Mouse (Mus musculus): Measurements from ENCODE around the gene Rims1. TPM values are rescaled to one million over a fixed set of nuclear protein-coding genes. Genes with fewer than 3 reads are reported as not detected.

The Rims1 gene
- total RNA-seq, 1 experiment from 2014 or later = not detected

- ATAC-seq (replicated peaks; ENCODE audit: low read depth, poor library complexity, severe bottlenecking) = no peak
Measured at GRCm38 (mm10) chr1:22604329-22605044, 201.3 kb downstream of the Rims1 start.

GRCm38 (mm10) chr1:22596197-22596596 is 209.6 kb downstream of the Rims1 start:
- ATAC-seq (replicated peaks; ENCODE audit: low read depth, poor library complexity, severe bottlenecking) = no peak

GRCm38 (mm10) chr1:22594841-22595240 is 211.0 kb downstream of the Rims1 start:
- no peak for ATAC-seq (replicated peaks; ENCODE audit: low read depth, poor library complexity, severe bottlenecking)

- ATAC-seq (replicated peaks; ENCODE audit: low read depth, poor library complexity, severe bottlenecking) = no peak
Measured at GRCm38 (mm10) chr1:22587859-22588383, 217.9 kb downstream of the Rims1 start.

GRCm38 (mm10) chr1:22585560-22585959 is 220.2 kb downstream of the Rims1 start:
- no peak for ATAC-seq (replicated peaks; ENCODE audit: low read depth, poor library complexity, severe bottlenecking)

- ATAC-seq (replicated peaks; ENCODE audit: low read depth, poor library complexity, severe bottlenecking) = no peak
Measured at GRCm38 (mm10) chr1:22579470-22579869, 226.3 kb downstream of the Rims1 start.

- ATAC-seq (replicated peaks; ENCODE audit: low read depth, poor library complexity, severe bottlenecking) = no peak
Measured at GRCm38 (mm10) chr1:22572720-22573119, 233.1 kb downstream of the Rims1 start.

GRCm38 (mm10) chr1:22546273-22546672 is 259.5 kb downstream of the Rims1 start:
- ATAC-seq (replicated peaks; ENCODE audit: low read depth, poor library complexity, severe bottlenecking) = no peak

GRCm38 (mm10) chr1:22538129-22538528 is 267.7 kb downstream of the Rims1 start:
- ATAC-seq (replicated peaks; ENCODE audit: low read depth, poor library complexity, severe bottlenecking) = no peak

- ATAC-seq (replicated peaks; ENCODE audit: low read depth, poor library complexity, severe bottlenecking) = no peak
Measured at GRCm38 (mm10) chr1:22536776-22537175, 269.0 kb downstream of the Rims1 start.

GRCm38 (mm10) chr1:22535049-22535448 is 270.7 kb downstream of the Rims1 start:
- ATAC-seq (replicated peaks; ENCODE audit: low read depth, poor library complexity, severe bottlenecking) = no peak

- 0 out of 2 replicates have a peak, but pooled peaks have one; percentile 18 for ATAC-seq (replicated peaks; ENCODE audit: low read depth, poor library complexity, severe bottlenecking)
Measured at GRCm38 (mm10) chr1:22533146-22534096, 272.4 kb downstream of the Rims1 start.

- no peak for ATAC-seq (replicated peaks; ENCODE audit: low read depth, poor library complexity, severe bottlenecking)
Measured at GRCm38 (mm10) chr1:22515103-22515502, 290.7 kb downstream of the Rims1 start.

GRCm38 (mm10) chr1:22512421-22512820 is 293.4 kb downstream of the Rims1 start:
- no peak for ATAC-seq (replicated peaks; ENCODE audit: low read depth, poor library complexity, severe bottlenecking)

- no peak for ATAC-seq (replicated peaks; ENCODE audit: low read depth, poor library complexity, severe bottlenecking)
Measured at GRCm38 (mm10) chr1:22511614-22512013, 294.2 kb downstream of the Rims1 start.

GRCm38 (mm10) chr1:22508735-22509615 is 296.8 kb downstream of the Rims1 start:
- no peak for ATAC-seq (replicated peaks; ENCODE audit: low read depth, poor library complexity, severe bottlenecking)

- ATAC-seq (replicated peaks; ENCODE audit: low read depth, poor library complexity, severe bottlenecking) = 0 out of 2 replicates have a peak, but pooled peaks have one; percentile 36
Measured at GRCm38 (mm10) chr1:22487270-22487864, 318.4 kb downstream of the Rims1 start.

GRCm38 (mm10) chr1:22476220-22476619 is 329.6 kb downstream of the Rims1 start:
- no peak for ATAC-seq (replicated peaks; ENCODE audit: low read depth, poor library complexity, severe bottlenecking)

GRCm38 (mm10) chr1:22467033-22467432 is 338.8 kb downstream of the Rims1 start:
- no peak for ATAC-seq (replicated peaks; ENCODE audit: low read depth, poor library complexity, severe bottlenecking)

All from common myeloid progenitor, adult 5-6 weeks (primary cell).